Mouse (Mus musculus): ENCODE results near the gene Sele. TPM values are rescaled to one million over a fixed set of nuclear protein-coding genes. Genes with fewer than 3 reads are reported as not detected.
A peak's percentile ranks its signal among the peaks of the same experiment; 100 is the strongest.
"Not testable (repeated sequence)": the region's sequence is repeated elsewhere in the genome, so short reads cannot be mapped to it uniquely, and the experiment has no call there.

Gene Sele
- polyA plus RNA-seq, 1 experiment from 2014 or later: not detected

DNA sequence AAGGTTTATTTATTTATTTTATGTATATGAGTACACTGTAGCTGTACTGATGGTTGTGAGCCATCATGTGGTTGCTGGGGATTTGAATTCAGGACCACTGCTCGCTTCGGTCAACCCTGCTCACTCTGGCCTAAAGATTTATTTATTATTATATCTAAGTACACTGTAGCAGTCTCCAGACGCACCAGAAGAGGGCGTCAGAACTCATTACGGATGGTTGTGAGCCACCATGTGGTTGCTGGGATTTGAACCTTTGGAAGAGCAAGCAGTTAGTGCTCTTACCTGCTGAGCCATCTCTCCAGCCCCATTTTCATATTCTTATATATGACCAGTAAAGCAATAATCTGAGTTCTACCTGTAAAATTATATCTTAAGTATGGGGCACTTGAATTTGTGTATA, 25.9 kb upstream of the Sele start:
- DNase-seq (ENCODE audit: low spot score); ATAC-seq (replicated peaks; ENCODE audit: insufficient number of reproducible peaks, low FRiP score, low TSS enrichment, low read depth); H3K27me3 ChIP-seq (ENCODE audit: control insufficient read depth, insufficient read depth, low read length); H3K9ac ChIP-seq (replicated peaks; ENCODE audit: low read length); H3K9me3 ChIP-seq (replicated peaks; ENCODE audit: control insufficient read depth, low read length); H3K4me1 ChIP-seq (ENCODE audit: control insufficient read depth, insufficient read depth, low read length); H3K27ac ChIP-seq (replicated peaks; ENCODE audit: low read depth, low read length); H3K4me3 ChIP-seq (ENCODE audit: low read depth, low read length); H3K36me3 ChIP-seq (replicated peaks; ENCODE audit: control insufficient read depth, insufficient read depth, low read depth, low read length); H3K4me2 ChIP-seq (ENCODE audit: low read depth, low read length): not testable (repeated sequence)
- WGBS: 79% methylated on average over 5 of the region's 5 CpGs

DNA sequence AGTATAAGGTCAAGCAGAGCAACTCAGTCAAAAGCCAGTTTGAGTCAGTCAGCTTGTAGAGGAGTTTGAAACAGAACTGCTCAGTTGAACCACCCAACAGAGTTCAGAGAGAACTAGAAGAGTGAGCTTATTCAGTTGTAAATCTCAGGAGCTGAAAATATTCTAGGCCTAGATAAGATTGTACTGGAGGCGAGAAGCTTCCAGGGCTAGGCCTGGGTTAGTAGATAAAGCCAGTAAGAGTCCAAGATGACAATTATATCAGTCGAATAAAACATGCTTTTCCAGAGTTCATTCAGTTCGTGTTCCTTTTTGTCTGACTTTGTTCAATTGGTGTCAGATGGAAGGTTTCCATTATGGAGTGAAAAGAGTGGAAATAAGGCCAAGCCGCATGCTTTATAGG, 22.3 kb upstream of the Sele start:
- Histone ChIP-seq H3K4me1 (ENCODE audit: control insufficient read depth, insufficient read depth, low read length) (no peaks in the 10 kb centered on the region), H3K4me2 (ENCODE audit: low read depth, low read length) (no peak overlapping the region), H3K4me3 (ENCODE audit: low read depth, low read length) (no peak overlapping the region), H3K27me3 (ENCODE audit: control insufficient read depth, insufficient read depth, low read length) (no peaks in the 10 kb centered on the region), H3K36me3 (replicated peaks; ENCODE audit: control insufficient read depth, insufficient read depth, low read depth, low read length) (no peaks in the 10 kb centered on the region), H3K27ac (replicated peaks; ENCODE audit: low read depth, low read length) (no peak overlapping the region), H3K9ac (replicated peaks; ENCODE audit: low read length) (no peak overlapping the region), H3K9me3 (replicated peaks; ENCODE audit: control insufficient read depth, low read length) (no peaks in the 10 kb centered on the region)
- DNase-seq (ENCODE audit: low spot score) (no peak), ATAC-seq (replicated peaks; ENCODE audit: insufficient number of reproducible peaks, low FRiP score, low TSS enrichment, low read depth) (no peak)
- 81% methylated on average over 4 of the region's 4 CpGs for WGBS

DNA sequence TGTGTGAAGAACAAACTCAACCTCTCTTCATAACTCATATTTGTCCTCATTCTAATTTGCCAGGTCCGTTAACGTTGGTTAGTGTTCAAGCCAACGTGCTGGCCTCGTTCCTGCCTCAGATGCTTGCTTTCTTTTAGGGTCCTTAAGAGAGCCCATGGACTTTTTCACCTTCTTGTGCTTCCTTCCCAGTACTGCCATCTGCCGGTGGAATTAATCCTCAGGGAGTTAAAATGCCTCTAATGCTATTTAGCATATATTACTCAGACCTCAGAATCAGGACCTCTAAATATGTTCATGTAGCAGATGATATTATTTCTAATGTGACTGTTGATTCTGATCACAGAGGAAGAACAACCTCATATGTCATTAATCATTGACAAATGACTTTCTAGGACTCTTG, 20.6 kb upstream of the Sele start:
- Histone ChIP-seq H3K4me2 (ENCODE audit: low read depth, low read length) (no peak overlapping the region), H3K9ac (replicated peaks; ENCODE audit: low read length) (no peak overlapping the region), H3K36me3 (replicated peaks; ENCODE audit: control insufficient read depth, insufficient read depth, low read depth, low read length) (no peaks in the 10 kb centered on the region), H3K9me3 (replicated peaks; ENCODE audit: control insufficient read depth, low read length) (no peaks in the 10 kb centered on the region), H3K27me3 (ENCODE audit: control insufficient read depth, insufficient read depth, low read length) (no peaks in the 10 kb centered on the region), H3K4me1 (ENCODE audit: control insufficient read depth, insufficient read depth, low read length) (no peaks in the 10 kb centered on the region), H3K4me3 (ENCODE audit: low read depth, low read length) (no peak overlapping the region), H3K27ac (replicated peaks; ENCODE audit: low read depth, low read length) (no peak overlapping the region)
- DNase-seq (ENCODE audit: low spot score) (no peak), ATAC-seq (replicated peaks; ENCODE audit: insufficient number of reproducible peaks, low FRiP score, low TSS enrichment, low read depth) (no peak)
- 48% methylated on average over 5 of the region's 5 CpGs for WGBS

DNA sequence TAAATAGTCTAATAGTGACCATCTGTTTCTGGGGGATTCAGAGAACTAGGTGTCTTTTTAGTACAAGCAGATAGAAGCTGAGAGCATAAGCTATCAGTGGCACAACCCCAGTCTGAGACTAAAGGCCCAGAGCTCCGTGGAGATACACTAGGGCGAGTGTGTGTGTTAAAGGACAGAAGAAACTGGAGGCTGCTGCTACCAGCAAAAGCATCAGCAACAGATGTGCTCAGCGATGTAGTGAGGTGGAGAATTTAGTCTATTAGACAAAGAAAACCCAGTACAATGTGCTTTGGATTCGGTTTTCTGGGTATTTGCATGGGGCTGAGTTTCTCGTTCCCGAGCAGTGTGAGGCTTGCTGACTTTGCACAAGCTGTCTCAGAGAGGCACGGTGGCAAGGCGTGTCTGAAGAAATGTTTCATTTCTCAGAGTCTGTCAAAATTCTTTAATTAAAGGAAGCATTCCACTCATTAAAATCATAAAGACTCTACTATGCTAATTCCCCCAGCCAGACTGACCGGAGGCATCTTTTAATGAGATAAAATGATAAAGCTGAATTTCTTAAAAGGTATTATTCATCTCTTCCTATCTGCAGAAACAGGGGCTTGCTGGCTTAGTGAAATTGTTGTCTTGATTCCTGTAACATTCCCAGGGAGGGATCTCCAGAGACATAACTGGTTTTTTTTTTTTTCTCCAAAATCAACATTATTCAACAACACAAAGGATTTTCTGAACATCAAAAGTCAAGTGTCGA, 7.5 kb upstream of the Sele start:
- Histone ChIP-seq H3K9ac (replicated peaks; ENCODE audit: low read length) (no peak overlapping the region), H3K36me3 (replicated peaks; ENCODE audit: control insufficient read depth, insufficient read depth, low read depth, low read length) (no peaks in the 10 kb centered on the region), H3K4me1 (ENCODE audit: control insufficient read depth, insufficient read depth, low read length) (no peaks in the 10 kb centered on the region), H3K27me3 (ENCODE audit: control insufficient read depth, insufficient read depth, low read length) (no peaks in the 10 kb centered on the region), H3K4me2 (ENCODE audit: low read depth, low read length) (no peak overlapping the region), H3K9me3 (replicated peaks; ENCODE audit: control insufficient read depth, low read length) (no peaks in the 10 kb centered on the region), H3K27ac (replicated peaks; ENCODE audit: low read depth, low read length) (no peak overlapping the region), H3K4me3 (ENCODE audit: low read depth, low read length) (no peak overlapping the region)
- no peak for DNase-seq (ENCODE audit: low spot score)
- ATAC-seq (replicated peaks; ENCODE audit: insufficient number of reproducible peaks, low FRiP score, low TSS enrichment, low read depth): no peak
- WGBS: 84% methylated on average over 10 of the region's 10 CpGs

DNA sequence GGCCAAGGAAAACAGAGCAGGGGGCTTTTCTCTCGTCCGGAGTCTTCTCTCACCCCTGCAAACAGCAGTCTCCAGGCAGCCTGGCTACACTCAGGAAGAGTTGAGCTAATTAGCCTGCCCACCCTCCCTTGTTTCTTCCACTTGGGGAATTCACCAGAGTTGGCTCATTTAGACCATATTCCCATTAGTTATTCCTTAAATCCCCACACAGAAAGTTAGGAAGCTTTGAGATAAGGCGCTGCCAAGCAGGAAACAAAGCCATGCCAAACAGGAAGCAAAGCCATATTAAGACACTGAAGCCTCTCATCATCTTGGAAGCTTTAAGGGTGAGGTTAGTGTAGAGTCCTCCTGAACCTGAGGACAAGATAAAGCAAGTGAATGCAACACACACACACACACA, 4.5 kb upstream of the Sele start:
- no peak overlapping the region for H3K4me2 ChIP-seq (ENCODE audit: low read depth, low read length)
- DNase-seq (ENCODE audit: low spot score) (no peak), ATAC-seq (replicated peaks; ENCODE audit: insufficient number of reproducible peaks, low FRiP score, low TSS enrichment, low read depth) (no peak)
- no peak overlapping the region for H3K27ac ChIP-seq (replicated peaks; ENCODE audit: low read depth, low read length)
- no peaks in the 10 kb centered on the region for H3K27me3 ChIP-seq (ENCODE audit: control insufficient read depth, insufficient read depth, low read length)
- no peak overlapping the region for H3K4me3 ChIP-seq (ENCODE audit: low read depth, low read length)
- no peak overlapping the region for H3K9ac ChIP-seq (replicated peaks; ENCODE audit: low read length)
- H3K9me3 ChIP-seq (replicated peaks; ENCODE audit: control insufficient read depth, low read length): no peaks in the 10 kb centered on the region
- 62% methylated on average over 3 of the region's 3 CpGs for WGBS
- H3K36me3 ChIP-seq (replicated peaks; ENCODE audit: control insufficient read depth, insufficient read depth, low read depth, low read length): no peaks in the 10 kb centered on the region
- H3K4me1 ChIP-seq (ENCODE audit: control insufficient read depth, insufficient read depth, low read length): no peaks in the 10 kb centered on the region

DNA sequence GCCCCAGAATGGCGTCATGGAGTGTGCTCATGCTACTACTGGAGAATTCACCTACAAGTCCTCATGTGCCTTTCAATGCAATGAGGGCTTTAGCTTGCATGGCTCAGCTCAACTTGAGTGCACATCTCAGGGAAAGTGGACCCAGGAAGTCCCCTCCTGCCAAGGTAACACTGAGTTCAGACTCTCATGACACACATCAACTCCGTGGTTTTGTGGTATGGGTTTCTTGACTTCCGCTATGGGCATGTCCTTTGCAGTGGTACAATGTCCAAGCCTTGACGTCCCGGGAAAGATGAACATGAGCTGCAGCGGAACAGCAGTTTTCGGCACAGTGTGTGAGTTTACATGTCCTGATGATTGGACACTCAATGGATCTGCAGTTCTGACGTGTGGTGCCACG, 5.5 kb downstream of the Sele start:
- Histone ChIP-seq H3K4me2 (ENCODE audit: low read depth, low read length) (no peak overlapping the region), H3K9me3 (replicated peaks; ENCODE audit: control insufficient read depth, low read length) (no peaks in the 10 kb centered on the region), H3K9ac (replicated peaks; ENCODE audit: low read length) (no peak overlapping the region), H3K27ac (replicated peaks; ENCODE audit: low read depth, low read length) (no peak overlapping the region), H3K36me3 (replicated peaks; ENCODE audit: control insufficient read depth, insufficient read depth, low read depth, low read length) (no peaks in the 10 kb centered on the region), H3K4me3 (ENCODE audit: low read depth, low read length) (no peak overlapping the region), H3K4me1 (ENCODE audit: control insufficient read depth, insufficient read depth, low read length) (no peaks in the 10 kb centered on the region), H3K27me3 (ENCODE audit: control insufficient read depth, insufficient read depth, low read length) (no peaks in the 10 kb centered on the region)
- DNase-seq (ENCODE audit: low spot score) (no peak), ATAC-seq (replicated peaks; ENCODE audit: insufficient number of reproducible peaks, low FRiP score, low TSS enrichment, low read depth) (no peak)
- 91% methylated on average over 9 of the region's 9 CpGs for WGBS

DNA sequence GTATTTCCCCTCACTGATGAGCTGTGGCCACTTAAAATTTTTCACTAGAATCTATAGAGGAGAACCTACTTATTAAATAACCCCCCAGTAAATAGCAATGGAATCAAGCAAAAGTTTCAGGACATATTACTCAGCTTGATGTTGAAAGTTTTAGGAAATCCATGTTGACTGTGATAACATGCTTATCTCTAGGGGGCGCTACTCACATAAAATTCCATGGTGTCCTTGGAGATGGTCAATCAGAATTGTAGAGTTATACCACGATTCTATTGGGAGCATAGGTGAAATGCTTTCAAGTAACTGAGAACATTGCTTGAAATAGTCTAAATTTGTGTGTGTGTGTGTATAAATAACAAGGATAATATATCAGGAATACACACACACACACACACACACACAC, 6.8 kb downstream of the Sele start:
- H3K4me2 ChIP-seq (ENCODE audit: low read depth, low read length): no peak overlapping the region
- H3K9me3 ChIP-seq (replicated peaks; ENCODE audit: control insufficient read depth, low read length): no peaks in the 10 kb centered on the region
- DNase-seq (ENCODE audit: low spot score) (peak; percentile 22), ATAC-seq (replicated peaks; ENCODE audit: insufficient number of reproducible peaks, low FRiP score, low TSS enrichment, low read depth) (no peak)
- H3K4me1 ChIP-seq (ENCODE audit: control insufficient read depth, insufficient read depth, low read length): no peaks in the 10 kb centered on the region
- WGBS: 35% methylated on average over 2 of the region's 2 CpGs
- no peaks in the 10 kb centered on the region for H3K36me3 ChIP-seq (replicated peaks; ENCODE audit: control insufficient read depth, insufficient read depth, low read depth, low read length)
- H3K9ac ChIP-seq (replicated peaks; ENCODE audit: low read length): no peak overlapping the region
- no peaks in the 10 kb centered on the region for H3K27me3 ChIP-seq (ENCODE audit: control insufficient read depth, insufficient read depth, low read length)
- no peak overlapping the region for H3K27ac ChIP-seq (replicated peaks; ENCODE audit: low read depth, low read length)
- no peak overlapping the region for H3K4me3 ChIP-seq (ENCODE audit: low read depth, low read length)

DNA sequence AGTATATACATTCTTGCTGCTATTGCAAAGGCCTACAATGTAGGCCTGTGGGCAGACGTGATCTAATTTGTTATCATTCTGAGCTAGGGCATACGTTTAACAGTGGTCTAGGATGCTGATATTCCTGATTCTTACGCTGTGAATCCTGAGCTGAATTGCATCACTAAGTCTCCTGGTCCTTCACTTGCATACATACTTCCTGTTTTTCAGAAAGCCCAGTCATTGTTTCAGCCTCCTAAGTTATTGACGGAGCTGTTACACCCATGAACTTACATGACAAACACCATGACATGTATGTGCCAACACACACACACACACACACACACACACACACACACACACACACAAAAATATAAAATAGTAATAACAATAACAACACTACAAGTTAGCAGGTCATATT, 12.0 kb downstream of the Sele start:
- 93% methylated on average over 4 of the region's 4 CpGs for WGBS
- no peak overlapping the region for H3K4me3 ChIP-seq (ENCODE audit: low read depth, low read length)

More for the DNA sequence above, 12.0 kb downstream of the Sele start:
- Histone ChIP-seq H3K27me3 (ENCODE audit: control insufficient read depth, insufficient read depth, low read length) (no peaks in the 10 kb centered on the region), H3K4me2 (ENCODE audit: low read depth, low read length) (no peak overlapping the region), H3K4me1 (ENCODE audit: control insufficient read depth, insufficient read depth, low read length) (no peaks in the 10 kb centered on the region), H3K9ac (replicated peaks; ENCODE audit: low read length) (no peak overlapping the region), H3K9me3 (replicated peaks; ENCODE audit: control insufficient read depth, low read length) (no peaks in the 10 kb centered on the region), H3K36me3 (replicated peaks; ENCODE audit: control insufficient read depth, insufficient read depth, low read depth, low read length) (no peaks in the 10 kb centered on the region), H3K27ac (replicated peaks; ENCODE audit: low read depth, low read length) (no peak overlapping the region)
- no peak for DNase-seq (ENCODE audit: low spot score)
- no peak for ATAC-seq (replicated peaks; ENCODE audit: insufficient number of reproducible peaks, low FRiP score, low TSS enrichment, low read depth)

Data from embryonic facial prominence, embryonic 11.5 days (tissue).